Mouse (Mus musculus) cerebellum, adult (tissue): ENCODE data around the gene Gm3854.
"Not testable (repeated sequence)": the region's sequence is repeated elsewhere in the genome, so short reads cannot be mapped to it uniquely, and the experiment has no call there.

Experiments
- ATAC-seq: cut with Nextera tagmentation; 2 replicates; pipeline ENCODE4 v1.9.2; 2017; ENCODE audit warnings: mild to moderate bottlenecking, moderate library complexity, mixed read lengths; ENCODE audit not compliant: insufficient number of reproducible peaks, low FRiP score, low TSS enrichment

The Gm3854 gene

DNA sequence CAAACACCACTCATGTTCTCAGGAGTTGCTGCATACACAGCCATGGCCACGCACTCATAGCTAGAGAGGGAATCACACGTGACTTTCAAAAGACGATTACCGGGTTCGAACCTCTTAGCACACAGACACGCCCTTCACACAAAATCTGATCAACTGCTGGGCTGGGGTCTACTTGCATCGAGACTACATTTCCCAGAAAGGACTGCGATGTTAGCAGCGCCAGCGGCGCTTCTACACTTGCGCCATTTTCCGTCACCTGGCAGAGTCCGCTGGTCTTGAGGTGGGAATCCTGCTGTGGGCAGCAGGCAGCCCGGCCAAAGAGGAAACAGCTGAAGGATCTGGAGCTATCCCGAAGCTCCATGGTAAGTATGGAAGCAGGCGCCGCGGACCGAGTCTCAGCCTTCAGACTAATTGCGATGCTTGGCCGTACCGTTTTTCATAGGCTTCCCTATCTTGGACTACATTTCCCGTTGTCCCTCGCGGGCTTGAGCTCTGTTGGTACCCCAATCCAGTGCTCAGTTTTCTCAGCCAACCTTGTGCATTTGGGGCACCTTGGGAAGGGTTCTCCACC lies at the start of gene Gm3854:
Gene Gm3854, plus strand, starts transcription at position 259 of the 571 bp plus-strand sequence.
- ATAC-seq, result peak; percentile 98

DNA sequence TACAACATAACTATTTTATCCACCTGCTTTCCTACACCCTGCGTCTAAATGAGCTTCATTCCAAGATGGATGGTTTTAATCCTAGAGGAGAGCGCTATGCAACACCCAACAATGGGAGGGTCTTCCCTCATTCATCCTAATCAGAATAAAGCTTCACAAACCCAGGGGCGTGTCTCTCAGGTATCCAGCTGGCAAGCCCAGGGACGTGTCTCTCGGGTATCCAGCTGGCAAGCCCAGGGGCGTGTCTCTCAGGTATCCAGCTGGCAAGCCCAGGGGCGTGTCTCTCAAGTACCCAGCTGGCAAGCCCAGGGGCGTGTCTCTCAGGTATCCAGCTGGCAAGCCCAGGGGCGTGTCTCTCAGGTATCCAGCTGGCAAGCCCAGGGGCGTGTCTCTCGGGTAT lies 42.8 kb upstream of the Gm3854 start:
- not testable (repeated sequence) for ATAC-seq

DNA sequence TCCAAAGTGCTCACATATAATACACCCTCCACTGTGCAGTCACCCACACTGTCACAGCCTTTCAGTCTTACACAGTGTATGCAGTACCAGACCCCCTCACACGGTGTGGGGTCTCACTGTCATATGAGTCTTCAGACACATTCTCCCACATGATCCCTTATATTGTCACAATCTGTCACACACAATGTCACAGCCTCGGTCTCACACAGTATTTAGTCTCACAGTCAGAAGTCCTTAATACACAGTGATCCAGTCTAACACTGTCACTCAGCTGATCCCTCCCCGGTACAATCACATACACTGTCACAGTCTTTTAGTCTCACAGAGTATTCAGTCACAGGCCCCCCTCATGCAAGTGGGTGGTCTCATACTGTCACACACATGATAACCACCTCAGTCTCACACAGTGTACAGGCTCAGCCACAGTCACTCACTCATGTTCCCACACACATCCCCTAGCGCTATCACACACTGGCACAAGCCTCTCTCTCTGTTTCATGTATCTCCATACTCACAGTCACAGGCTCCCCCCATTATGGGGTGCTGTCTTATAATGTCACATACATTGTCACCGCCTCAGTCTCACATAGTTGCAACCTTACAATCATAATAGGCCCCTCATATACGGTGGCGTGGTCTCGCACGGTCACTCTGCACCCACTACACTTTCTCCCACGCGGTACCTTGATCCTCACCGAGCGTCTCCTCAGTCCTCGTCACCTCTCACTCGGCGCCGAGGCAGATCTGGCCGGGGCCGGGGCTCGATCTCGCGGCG lies 12.9 kb upstream of the Gm3854 start:
- ATAC-seq, result peak; percentile 47

DNA sequence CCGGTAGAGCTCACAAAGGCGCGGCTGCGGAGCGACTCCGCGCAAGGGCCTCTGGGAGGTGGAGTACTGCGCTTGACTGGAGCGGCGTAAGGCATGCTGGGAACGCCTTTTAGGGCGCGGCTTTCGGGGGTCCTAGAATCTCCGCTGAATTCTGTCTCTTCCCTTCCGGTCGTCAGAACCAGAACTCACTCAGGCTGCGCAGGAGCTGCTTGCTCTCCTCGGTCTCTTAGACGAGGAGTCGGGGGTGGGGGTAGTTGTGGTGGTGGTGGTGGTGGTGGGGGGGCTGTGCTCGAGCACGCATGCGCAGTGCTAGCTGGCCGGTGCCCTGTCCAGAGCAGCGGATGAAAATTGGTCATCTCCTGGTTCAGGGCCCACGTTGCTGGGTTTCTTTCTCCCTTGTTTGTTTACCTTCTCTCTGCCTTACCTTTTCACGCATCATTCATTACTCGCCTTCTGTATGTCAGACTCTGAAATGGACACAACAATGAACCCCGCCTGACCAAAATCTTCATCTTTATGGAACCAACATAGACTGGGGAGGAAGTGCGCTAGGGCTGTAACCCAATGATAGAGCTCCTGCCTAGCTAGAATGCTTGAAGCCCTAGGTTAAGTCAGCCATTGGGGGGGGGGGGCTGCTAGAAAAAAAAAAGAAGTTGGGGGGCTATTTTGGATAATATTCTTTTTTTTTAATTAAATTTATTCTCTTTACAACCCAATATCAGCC lies 12.2 kb upstream of the Gm3854 start, which contains the start of gene Zfp583:
Gene Zfp583, minus strand, starts transcription at position 53 of the 724 bp plus-strand sequence.
- ATAC-seq, result peak; percentile 88

DNA sequence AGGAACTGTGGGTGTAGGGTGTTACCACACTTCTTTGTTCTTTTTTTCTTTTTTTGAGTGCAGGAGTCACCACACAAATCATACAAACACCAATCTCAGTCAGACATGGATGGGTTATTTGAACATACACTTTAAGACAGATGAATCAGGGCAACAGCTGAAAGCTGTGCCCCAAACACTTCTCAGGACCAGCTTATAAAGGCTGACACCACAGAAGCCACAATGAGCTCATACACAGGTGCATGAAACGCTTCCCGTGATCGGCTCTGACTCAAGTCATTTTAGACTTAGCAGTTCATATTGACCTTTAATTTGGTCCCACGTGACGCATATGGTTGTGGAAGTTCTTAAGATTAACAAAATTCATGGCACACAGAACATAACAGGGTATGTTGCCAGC lies 3.7 kb upstream of the Gm3854 start:
- ATAC-seq, result no peak

DNA sequence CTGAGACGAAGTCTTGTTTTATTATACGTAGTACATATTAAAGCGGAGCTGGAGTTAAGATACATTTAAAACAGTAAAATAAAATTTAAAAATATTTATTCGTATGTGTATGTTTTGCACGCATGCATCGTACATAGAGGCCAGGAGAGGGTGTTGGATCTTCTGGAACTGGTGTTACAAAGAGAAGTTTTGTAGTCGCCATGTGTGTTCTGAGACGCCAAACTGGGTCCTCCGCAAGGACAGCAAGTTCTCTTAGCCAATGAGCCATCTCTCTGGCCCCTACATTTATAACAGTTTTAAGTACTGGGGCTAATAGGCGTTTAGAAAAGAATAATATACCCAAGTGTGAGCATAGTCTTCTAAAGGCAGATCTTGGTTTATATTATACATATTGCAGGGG lies 565 bp downstream of the Gm3854 start:
- ATAC-seq, result no peak

DNA sequence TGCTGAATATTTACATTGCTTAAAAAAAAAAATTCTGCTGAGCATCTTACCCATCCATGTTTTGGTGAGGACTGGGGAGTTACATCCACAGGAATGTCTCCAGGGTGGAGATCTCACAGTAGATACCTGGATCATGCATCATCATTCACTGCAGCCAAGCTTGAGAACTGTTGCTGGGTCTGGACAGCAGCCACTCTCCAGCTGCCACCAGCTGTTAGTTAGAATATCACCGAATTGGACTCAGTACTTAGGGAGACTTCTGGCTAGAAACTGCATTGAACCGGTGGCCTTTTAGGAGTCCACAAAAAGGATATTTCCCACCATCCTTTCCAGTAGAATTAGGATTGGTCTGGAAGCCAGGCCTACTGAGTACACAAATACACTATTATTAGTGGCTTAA lies 14.6 kb downstream of the Gm3854 start:
- ATAC-seq, result no peak

DNA sequence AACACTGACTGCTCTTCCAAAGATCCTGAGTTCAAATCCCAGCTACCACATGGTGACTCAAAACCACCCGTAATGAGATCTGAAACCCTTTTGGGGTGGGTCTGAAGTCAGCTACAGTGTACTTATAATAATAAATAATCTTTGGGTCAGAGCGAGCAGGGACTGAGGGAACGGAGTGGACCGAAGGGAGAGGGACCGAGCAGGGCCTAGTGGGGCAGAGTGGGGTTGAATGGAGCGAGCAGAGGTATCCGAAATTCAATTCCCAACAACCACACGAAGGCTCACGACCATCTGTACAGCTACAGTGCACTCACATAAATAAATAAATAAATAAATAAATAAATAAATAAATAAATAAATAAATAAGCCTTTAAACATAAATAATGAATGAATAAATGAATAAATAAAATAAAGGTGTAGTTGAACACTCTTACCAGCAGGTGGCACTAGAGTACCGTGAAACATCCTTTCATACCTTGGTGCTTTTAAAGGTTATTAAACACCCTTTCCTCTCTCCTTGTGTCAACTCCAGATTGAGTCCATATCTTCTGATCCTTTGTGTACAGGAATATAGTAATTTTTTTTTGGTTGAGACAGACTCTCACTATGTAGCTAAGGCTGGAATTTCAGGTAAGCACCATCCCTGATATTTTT lies 15.5 kb downstream of the Gm3854 start:
- ATAC-seq, result no peak

DNA sequence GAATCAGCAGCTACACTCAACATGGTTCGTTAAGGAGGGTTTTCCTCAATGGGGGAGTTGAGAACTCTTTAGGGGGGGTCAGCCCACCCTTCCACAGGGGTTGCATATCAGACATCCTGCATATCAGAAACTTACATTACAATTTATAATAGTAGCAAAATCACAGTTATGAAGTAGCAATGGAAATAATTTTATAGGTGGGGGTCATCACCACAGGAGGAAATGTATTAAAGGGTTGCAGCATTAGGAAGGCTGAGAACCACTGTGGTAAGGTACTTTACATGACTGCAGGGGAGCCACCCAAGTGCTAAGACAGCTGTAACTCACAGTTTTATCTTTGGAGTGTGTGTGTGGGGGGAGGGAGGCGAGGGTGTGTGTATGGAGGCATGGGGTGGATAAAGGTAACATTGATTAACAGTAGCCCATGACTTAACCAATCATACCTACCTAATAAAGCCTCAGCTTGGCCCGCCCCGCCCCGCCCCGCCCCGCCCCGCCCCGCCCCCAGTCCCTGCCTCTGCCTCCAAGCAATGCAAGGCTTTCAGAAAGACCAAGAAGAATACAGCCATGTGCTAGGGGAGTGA lies 17.0 kb downstream of the Gm3854 start:
- ATAC-seq, result no peak

DNA sequence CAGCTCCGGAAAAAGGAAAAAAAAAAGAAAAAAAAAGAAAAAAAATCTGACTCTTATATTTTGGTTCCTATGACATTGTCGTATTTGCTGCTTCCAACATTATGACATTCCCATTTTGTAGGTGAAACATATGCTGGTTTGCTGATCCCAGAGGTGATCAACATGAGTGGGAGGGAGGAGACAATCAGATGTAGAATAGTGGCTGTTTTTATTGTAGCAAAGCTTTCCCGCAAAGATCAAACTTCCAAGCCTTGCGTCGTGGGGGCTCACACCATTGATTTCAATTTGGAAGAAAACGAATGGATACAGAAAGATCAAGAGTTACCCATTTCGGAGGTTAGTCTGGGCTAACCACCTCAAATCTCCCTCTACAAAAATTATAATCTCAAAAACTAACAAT lies 18.2 kb downstream of the Gm3854 start:
- ATAC-seq, result no peak

DNA sequence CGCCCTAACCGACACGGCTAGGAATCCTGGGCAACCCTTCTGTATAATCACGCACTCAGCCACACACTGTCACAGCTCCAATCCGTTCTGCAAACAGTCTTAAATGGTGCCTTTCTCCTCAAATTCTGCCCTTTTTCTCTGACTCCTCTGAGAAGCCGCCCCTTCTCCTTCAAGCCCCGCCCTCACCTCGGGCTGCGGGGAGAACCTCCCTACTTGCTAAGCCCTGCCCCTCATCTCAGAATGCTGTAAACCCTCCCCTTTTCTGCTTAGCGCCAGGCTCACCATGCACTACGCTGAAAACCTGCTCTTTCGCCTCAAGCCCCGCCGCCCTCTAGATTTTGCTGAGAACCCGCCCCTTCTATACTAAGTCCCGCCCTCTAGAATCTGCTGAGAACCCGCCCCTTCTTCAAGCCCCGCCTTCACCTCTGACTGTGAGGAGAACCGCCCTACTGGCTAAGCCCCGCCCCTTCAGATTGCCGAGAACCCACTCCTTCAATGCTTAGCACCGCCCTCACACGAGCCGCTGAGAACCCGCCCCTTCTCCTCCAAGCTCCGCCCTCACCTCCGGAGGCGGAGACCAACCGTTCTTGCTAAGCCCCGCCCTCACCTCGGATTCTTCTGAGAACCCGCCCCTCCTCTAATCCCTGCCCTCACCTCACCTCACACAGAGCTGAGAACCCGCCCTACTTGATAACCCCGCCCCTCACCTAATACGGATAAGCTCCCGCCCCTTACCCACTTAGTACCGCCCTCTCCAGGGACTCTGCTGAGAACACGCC lies 18.9 kb downstream of the Gm3854 start:
- ATAC-seq, result peak; percentile 86

DNA sequence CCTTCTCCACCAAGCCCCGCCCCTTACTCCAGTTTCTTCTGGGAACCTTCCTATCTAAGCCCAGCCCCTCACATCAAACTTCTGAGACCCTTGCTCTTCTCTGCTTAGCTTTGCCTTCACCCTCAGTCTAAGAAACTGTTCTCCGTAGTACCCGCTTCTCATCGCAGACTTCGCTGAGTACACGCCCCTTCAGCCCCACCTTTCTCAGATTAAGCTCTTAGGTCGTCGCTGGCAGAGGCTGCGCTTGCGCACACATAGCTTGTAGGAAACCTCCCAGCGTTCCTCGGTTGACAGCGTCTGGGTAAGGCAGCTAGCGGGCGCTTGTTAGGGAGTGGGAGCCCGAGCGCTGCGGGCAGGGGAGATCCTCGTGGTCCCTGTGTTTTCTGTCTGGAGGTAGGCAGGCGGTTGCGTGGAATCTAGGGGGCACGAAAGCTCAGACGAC lies 19.5 kb downstream of the Gm3854 start, which contains the start of gene Zfp78:
Gene Zfp78, plus strand, starts transcription at position 234 of the 442 bp plus-strand sequence.
- peak; percentile 87 for ATAC-seq

DNA sequence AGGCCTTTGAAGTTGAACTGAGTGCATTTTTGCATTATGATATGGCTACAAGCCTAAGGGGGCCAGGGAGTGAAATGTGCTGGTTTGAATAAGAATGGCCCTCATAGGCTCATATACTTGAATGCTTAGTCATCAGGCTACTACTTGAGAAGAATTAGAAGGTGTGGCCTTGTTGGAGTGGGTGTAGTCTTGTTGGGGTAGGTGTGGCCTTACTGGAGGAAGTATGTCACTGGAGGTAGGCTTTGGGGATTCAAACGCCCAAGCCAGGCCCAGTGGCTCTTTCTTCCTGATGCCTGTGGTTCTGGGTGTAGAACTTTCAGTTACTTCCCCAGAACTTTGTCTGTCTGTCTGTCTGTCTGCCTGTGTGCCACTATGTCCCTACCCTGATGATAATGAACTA lies 21.2 kb downstream of the Gm3854 start:
- ATAC-seq, result no peak

DNA sequence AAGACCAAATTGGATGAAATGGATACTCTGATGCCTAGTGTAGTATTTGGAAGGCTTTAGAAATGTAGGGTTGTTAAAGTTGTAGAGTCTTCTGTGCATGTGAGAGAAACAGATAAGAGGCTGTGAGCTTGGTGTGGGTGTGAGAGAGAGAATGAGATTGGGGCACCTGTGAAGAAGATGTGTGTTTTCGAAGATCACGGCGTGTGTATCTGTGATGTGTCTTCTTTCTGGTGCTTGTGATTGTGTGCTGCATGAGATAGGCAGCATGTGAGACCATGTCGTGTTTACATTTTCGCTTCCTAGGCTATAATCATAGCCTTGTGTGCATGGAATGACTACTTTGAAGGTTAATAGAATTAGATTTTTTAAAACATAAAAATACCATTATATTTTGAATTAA lies 23.6 kb downstream of the Gm3854 start:
- no peak for ATAC-seq

DNA sequence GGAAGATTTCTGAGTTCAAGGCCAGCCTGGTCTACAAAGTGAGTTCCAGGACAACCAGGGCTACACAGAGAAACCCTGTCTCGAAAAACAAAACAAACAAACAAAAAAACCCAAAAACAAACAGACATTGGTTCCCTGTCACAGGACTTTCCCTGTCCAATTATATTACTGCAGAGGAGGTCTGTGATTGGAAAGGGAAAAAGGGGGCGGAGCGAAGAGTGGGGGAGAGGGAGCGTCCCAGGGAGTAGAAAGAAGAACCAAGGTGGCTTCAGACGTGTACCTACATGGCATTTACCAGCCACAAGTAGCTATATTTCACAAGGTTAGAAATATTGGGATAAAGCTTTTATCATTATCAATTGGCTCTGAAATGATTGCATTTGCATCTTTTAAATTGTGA lies 24.6 kb downstream of the Gm3854 start:
- ATAC-seq, result not testable (repeated sequence)

DNA sequence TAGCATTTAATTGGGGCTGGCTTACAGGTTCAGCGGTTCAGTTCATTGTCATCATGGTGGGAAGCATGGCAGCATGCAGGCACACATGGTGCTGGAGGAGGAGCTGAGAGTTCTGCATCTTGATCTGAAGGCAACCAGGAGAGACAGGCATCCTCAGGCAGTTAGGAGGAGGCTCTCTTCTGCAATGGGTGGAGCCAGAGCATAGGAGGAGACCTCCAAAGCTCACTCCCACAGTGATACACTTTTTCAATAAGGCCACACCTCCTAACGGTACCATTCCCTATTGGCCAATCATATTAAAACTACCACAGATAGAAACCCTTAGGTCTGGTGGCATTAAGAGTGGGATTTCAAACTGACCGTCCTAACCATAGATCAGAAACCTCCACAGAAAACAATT lies 25.9 kb downstream of the Gm3854 start:
- ATAC-seq, result no peak

DNA sequence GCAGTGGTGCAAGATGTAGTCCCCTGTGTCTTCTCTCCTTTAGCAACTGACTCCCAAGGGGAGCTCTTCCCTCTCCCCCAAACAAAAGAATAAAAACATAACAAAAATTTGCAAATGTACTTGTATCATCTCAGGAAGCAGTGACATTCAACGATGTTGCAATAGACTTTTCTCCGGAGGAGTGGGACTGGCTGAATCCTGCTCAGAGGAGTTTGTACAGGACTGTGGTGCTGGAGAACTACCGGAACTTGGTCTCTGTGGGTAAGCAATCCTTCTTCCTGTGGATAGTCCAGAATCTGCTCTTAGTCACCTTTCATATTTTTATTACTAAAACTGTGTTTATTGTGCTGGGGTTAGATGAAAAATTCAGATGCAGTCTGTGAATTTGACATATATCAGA lies 29.4 kb downstream of the Gm3854 start:
- ATAC-seq, result no peak

DNA sequence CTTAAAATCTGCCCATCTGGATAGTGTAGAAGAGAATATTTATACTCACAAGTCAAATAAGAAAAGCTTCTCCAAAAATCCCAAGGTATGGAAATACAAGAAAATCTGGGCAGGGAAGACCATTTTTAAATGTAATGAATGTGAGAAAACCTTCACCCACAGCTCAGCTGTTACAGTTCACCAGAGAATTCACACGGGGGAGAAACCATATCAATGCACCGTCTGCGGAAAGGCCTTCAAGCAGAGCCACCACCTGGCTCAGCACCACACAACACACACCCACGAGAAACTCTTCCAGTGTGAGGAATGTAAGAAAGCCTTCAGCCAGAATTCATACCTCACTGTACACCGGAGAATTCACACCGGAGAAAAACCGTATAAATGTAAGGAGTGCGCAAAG lies 34.9 kb downstream of the Gm3854 start:
- no peak for ATAC-seq

DNA sequence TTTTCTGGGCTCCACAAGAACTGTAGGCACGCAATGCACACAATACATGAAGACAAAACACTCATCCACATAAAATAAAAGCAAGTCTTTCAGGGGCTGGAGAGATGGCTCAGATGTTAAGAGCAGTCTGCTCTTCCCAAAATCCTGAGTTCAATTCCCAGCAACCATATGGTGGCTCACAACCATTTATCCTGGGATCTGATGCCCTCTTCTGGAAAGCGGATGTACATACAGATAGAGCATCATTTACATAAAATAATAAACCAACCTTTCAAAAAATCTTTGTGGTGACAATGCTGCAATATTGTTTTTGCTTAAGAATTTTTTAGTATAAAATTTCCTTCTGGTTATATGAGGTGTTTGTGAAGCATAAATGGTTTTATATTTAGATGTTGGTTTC lies 37.9 kb downstream of the Gm3854 start:
- ATAC-seq, result no peak

DNA sequence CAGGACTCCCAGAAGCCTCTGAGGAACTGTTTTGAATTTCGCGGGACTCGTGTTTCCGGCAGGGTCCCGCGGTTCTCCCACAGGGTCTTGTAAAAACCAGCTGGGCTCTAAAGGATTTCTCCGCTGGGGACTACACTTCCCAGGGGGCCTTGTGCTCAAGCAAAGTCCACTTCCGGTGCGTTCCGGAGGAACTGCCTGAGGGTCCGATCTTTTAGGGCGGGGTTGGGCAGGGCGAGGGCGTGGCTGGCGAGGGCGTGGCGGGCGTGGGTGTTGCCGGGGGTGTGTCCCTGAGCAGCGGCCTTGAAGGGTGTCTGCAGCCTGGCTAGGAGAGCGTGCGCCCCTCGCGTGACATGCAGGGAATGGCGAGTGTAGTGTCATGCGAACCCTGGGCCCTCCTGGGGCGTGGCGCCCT lies 39.5 kb downstream of the Gm3854 start, which contains the start of gene Zfp28:
Gene Zfp28, plus strand, starts transcription at position 252 of the 412 bp plus-strand sequence.
- peak; percentile 97 for ATAC-seq
